Mouse (Mus musculus) kidney, adult 11 months (tissue): ENCODE results near the gene Nrf1.

Experiments
- DNase-seq: peaks from one replicate; pipeline ENCODE4 v3.0.0; 2022

The Nrf1 gene

GRCm38 (mm10) chr6:30081339-30081738, 33.6 kb downstream of the Nrf1 start:
- no peak for DNase-seq

GRCm38 (mm10) chr6:30083307-30083706, 35.5 kb downstream of the Nrf1 start:
- DNase-seq: no peak

- DNase-seq: no peak
These were observed 37.6 kb downstream of the Nrf1 start for GRCm38 (mm10) chr6:30085351-30085750.

- no peak for DNase-seq
These were observed 43.4 kb downstream of the Nrf1 start for GRCm38 (mm10) chr6:30091221-30091620.

- DNase-seq: no peak
These were observed 45.0 kb downstream of the Nrf1 start for GRCm38 (mm10) chr6:30092816-30093215.

- DNase-seq: no peak
These were observed 54.1 kb downstream of the Nrf1 start for GRCm38 (mm10) chr6:30101773-30102415.

- no peak for DNase-seq
These were observed 58.3 kb downstream of the Nrf1 start for GRCm38 (mm10) chr6:30106091-30106490.

GRCm38 (mm10) chr6:30107456-30107855, 59.7 kb downstream of the Nrf1 start:
- no peak for DNase-seq

GRCm38 (mm10) chr6:30109820-30110502, 62.2 kb downstream of the Nrf1 start:
- DNase-seq: no peak

GRCm38 (mm10) chr6:30112349-30113132, 64.8 kb downstream of the Nrf1 start:
- no peak for DNase-seq

- no peak for DNase-seq
These were observed 66.3 kb downstream of the Nrf1 start for GRCm38 (mm10) chr6:30114101-30114500.

GRCm38 (mm10) chr6:30121152-30121551, 73.4 kb downstream of the Nrf1 start:
- DNase-seq: no peak

- no peak for DNase-seq
These were observed 73.8 kb downstream of the Nrf1 start for GRCm38 (mm10) chr6:30121600-30121999.

- DNase-seq: no peak
These were observed 75.6 kb downstream of the Nrf1 start for GRCm38 (mm10) chr6:30123391-30123790.

- DNase-seq: no peak
These were observed 78.3 kb downstream of the Nrf1 start for GRCm38 (mm10) chr6:30126060-30126459.

- no peak for DNase-seq
These were observed 79.0 kb downstream of the Nrf1 start for GRCm38 (mm10) chr6:30126766-30127165.

- DNase-seq: no peak
These were observed 84.6 kb downstream of the Nrf1 start for GRCm38 (mm10) chr6:30132399-30132798.

- no peak for DNase-seq
These were observed 87.8 kb downstream of the Nrf1 start for GRCm38 (mm10) chr6:30135590-30135989.

GRCm38 (mm10) chr6:30137227-30137626, 89.4 kb downstream of the Nrf1 start:
- DNase-seq: no peak

GRCm38 (mm10) chr6:30139329-30140045, 91.7 kb downstream of the Nrf1 start:
- no peak for DNase-seq

GRCm38 (mm10) chr6:30143263-30143662, 95.5 kb downstream of the Nrf1 start:
- no peak for DNase-seq

GRCm38 (mm10) chr6:30147058-30147457, 99.3 kb downstream of the Nrf1 start:
- no peak for DNase-seq

GRCm38 (mm10) chr6:30147753-30148152, 100.0 kb downstream of the Nrf1 start:
- DNase-seq: no peak
